Mouse (Mus musculus) kidney, embryonic 16.5 days (tissue): ENCODE measurements around the gene A130010J15Rik. TPM values are rescaled to one million over a fixed set of nuclear protein-coding genes. Genes with fewer than 3 reads are reported as not detected.

ENCODE experiments used
- ATAC-seq: fragments of 200-750 bp; cut with Nextera tagmentation; 2 replicates; pipeline ENCODE4 v1.8.0; 2017; ENCODE audit warnings: moderate TSS enrichment; ENCODE audit not compliant: low FRiP score, low TSS enrichment
- H3K27ac ChIP-seq: fragments of 300-500 bp; sonication (generic); 2 replicates; pipeline ENCODE4 v1.5.1; 2014; ENCODE audit warnings: low read length
- H3K27me3 ChIP-seq: fragments of 300-500 bp; sonication (generic); 2 replicates; pipeline ENCODE4 v1.6.1; 2014; ENCODE audit warnings: low read length, control low read depth, mixed read lengths; ENCODE audit not compliant: insufficient read depth
- H3K36me3 ChIP-seq: fragments of 300-500 bp; sonication (generic); 2 replicates; pipeline ENCODE4 v1.6.1; 2014; ENCODE audit warnings: low read length, control low read depth, mixed read lengths; ENCODE audit not compliant: insufficient read depth
- H3K4me1 ChIP-seq: fragments of 300-500 bp; sonication (generic); 2 replicates; pipeline ENCODE4 v1.6.1; 2014; ENCODE audit warnings: low read length, control low read depth, mixed read lengths; ENCODE audit not compliant: insufficient read depth
- H3K4me2 ChIP-seq: fragments of 300-500 bp; sonication (generic); replicated peaks from 2 replicates; pipeline ENCODE4 v1.6.1; 2014; ENCODE audit warnings: low read depth, low read length
- H3K4me3 ChIP-seq: fragments of 300-500 bp; sonication (generic); 2 replicates; pipeline ENCODE4 v1.5.1; 2014; ENCODE audit warnings: mild to moderate bottlenecking, low read length
- H3K9ac ChIP-seq: fragments of 300-500 bp; sonication (generic); replicated peaks from 2 replicates; pipeline ENCODE4 v1.6.1; 2014; ENCODE audit warnings: low read length
- H3K9me3 ChIP-seq: fragments of 300-500 bp; sonication (generic); 2 replicates; pipeline ENCODE4 v1.6.1; 2016; ENCODE audit warnings: low read length, control low read depth
- WGBS: fragments of 180-500 bp; shearing (Covaris S2); extraction: QIAGEN DNeasy Blood & Tissue Kit; methylation state at CpG from one replicate; pipeline ENCODE4 v1.1.7; 2014; 5-methylcytosine and 5-hydroxymethylcytosine counted together
- polyA plus RNA-seq: library from polyadenylated mRNA; unstranded; fragments of >200 nt; fragmentation: Nextera tagmentation; extraction: Ambion mirVana; gene quantifications from 2 replicates; pipeline ENCODE4 v1.2.1, GENCODE M21; 2015

Gene A130010J15Rik
- 16.1 and 17.1 TPM in 2 replicates for polyA plus RNA-seq

DNA sequence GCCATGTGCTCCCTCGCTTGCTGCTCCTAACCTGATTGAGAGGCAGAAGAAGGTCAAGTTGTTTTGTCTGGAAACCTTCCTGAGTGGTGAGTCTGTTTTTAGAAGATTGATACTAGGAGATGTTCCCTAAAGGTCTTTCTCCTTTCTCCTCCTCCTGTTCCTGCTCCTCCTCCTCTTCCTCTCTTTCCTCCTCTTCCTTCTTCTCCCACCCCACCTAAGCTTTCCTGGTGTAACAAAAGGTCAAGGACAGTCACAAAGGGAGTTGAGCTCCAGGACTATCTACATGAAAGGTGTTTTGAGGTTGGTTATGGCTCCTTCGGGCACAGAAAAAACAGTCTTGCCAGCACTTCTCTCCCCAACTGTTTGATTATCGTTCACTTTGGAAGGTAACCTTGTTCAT, at the start of gene A130010J15Rik:
A130010J15Rik (plus strand) TSS at position 301 of the 400 bp plus-strand sequence.
- 87% methylated on average over 3 of the region's 3 CpGs for WGBS
- no peaks in the 10 kb centered on the region for H3K9me3 ChIP-seq

GRCm38 (mm10) chr1:193122793-193123192, 45.1 kb upstream of the A130010J15Rik start:
- no peak overlapping the region for H3K9ac ChIP-seq
- H3K4me3 ChIP-seq = no peak overlapping the region
- H3K36me3 ChIP-seq = peaks cover 74% of the 10 kb centered on the region
- H3K27me3 ChIP-seq = no peaks in the 10 kb centered on the region
- no peaks in the 10 kb centered on the region for H3K4me1 ChIP-seq
- no peak overlapping the region for H3K4me2 ChIP-seq
- no peak overlapping the region for H3K27ac ChIP-seq
- no peak for ATAC-seq
- H3K9me3 ChIP-seq = no peaks in the 10 kb centered on the region
- 94% methylated on average over 7 of the region's 7 CpGs for WGBS

More for the DNA sequence above, at the start of gene A130010J15Rik:
- Histone ChIP-seq H3K36me3 (no peaks in the 10 kb centered on the region), H3K9ac (no peak within 1 kb of the TSS), H3K4me3 (no peak within 1 kb of the TSS), H3K27me3 (no peaks in the 10 kb centered on the region), H3K27ac (no peak within 1 kb of the TSS), H3K4me1 (peaks cover 6% of the 10 kb centered on the region; the same call in 1 of the 2 replicates), H3K4me2 (no peak within 1 kb of the TSS)
- ATAC-seq = no peak

DNA sequence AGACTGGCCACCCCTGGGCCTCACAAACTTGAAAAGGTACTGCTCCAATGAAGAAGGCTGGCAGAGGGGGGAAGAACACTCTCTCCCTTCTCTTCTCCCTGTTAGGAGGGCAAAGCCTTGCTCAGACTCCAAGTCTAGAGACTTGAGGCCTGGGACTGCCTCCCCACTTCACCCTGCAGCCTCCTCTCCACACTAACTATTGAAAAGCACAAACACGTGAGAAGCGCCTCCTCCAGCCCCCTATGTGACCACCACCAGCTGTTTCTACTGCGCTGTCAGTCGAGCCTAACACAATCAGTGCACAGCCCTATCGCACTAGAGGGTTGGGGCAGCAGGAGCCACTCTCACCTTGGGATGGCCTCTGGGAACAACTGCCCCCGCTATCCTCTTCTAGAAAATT, 44.6 kb upstream of the A130010J15Rik start:
- no peak overlapping the region for H3K4me3 ChIP-seq
- H3K36me3 ChIP-seq = peaks cover 72% of the 10 kb centered on the region
- ATAC-seq = no peak
- H3K4me1 ChIP-seq = no peaks in the 10 kb centered on the region
- H3K27ac ChIP-seq = no peak overlapping the region
- H3K27me3 ChIP-seq = no peaks in the 10 kb centered on the region
- H3K9me3 ChIP-seq = no peaks in the 10 kb centered on the region
- 95% methylated on average over 6 of the region's 6 CpGs for WGBS
- no peak overlapping the region for H3K4me2 ChIP-seq
- H3K9ac ChIP-seq = no peak overlapping the region

DNA sequence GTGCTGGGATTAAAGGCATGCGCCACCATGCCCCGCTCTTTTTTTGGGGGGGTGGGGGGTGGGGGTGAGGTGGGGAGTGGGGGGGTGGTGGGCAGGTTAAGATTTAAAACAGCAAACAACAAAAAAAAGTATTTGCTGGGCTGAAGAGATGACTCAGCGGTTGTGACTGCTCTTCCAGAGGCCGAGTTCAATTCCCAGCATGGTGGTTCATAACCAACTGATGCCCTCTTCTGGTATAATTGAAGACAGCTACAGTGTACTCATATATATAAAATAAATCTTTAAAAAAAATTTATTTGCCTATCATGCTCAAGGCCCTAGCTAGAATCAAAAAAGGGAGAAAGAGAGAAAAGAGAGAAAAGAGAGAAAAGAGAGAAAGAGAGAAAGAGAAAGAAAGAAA, 42.0 kb upstream of the A130010J15Rik start:
- H3K4me2 ChIP-seq = no peak overlapping the region
- H3K9me3 ChIP-seq = no peaks in the 10 kb centered on the region
- peaks cover 6% of the 10 kb centered on the region for H3K4me1 ChIP-seq
- H3K27me3 ChIP-seq = no peaks in the 10 kb centered on the region
- H3K4me3 ChIP-seq = no peak overlapping the region
- no peak overlapping the region for H3K27ac ChIP-seq
- 80% methylated on average over 4 of the region's 4 CpGs for WGBS
- H3K36me3 ChIP-seq = peaks cover 49% of the 10 kb centered on the region
- H3K9ac ChIP-seq = no peak overlapping the region
- ATAC-seq = no peak

DNA sequence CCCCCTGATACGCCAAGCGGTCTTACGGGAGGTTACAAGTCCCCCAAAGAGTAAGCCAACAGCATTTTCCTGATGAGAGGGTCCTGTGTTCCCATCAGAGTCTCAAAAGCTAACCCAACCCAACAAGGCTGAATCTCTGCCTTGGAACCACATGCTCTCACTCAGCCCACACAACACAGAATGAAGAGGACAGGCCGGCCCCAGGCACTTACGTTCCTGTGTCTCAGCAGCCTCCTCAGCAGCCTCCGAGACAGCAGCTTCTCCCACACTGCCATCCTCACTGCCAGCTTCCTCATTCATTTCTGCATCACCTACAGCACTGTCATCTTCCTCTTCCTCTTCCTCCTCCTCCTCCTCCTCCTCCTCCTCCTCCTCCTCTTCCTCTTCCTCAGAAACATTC, 39.8 kb upstream of the A130010J15Rik start:
- 96% methylated on average over 6 of the region's 6 CpGs for WGBS

GRCm38 (mm10) chr1:193129321-193129720, 38.5 kb upstream of the A130010J15Rik start:
- H3K9me3 ChIP-seq = no peaks in the 10 kb centered on the region
- H3K9ac ChIP-seq = peak overlapping the region; percentile 92
- ATAC-seq = no peak
- H3K4me2 ChIP-seq = peak overlapping the region; percentile 69
- H3K27ac ChIP-seq = no peak overlapping the region
- H3K36me3 ChIP-seq = peaks cover 17% of the 10 kb centered on the region
- peaks cover 6% of the 10 kb centered on the region for H3K4me1 ChIP-seq
- H3K27me3 ChIP-seq = no peaks in the 10 kb centered on the region
- peak overlapping the region; percentile 100 for H3K4me3 ChIP-seq
- 26% methylated on average over 5 of the region's 5 CpGs for WGBS

More for the DNA sequence above, 39.8 kb upstream of the A130010J15Rik start:
- H3K9me3 ChIP-seq = no peaks in the 10 kb centered on the region
- no peak overlapping the region for H3K27ac ChIP-seq
- no peak overlapping the region for H3K4me3 ChIP-seq
- H3K27me3 ChIP-seq = no peaks in the 10 kb centered on the region
- H3K36me3 ChIP-seq = peaks cover 27% of the 10 kb centered on the region
- H3K9ac ChIP-seq = no peak overlapping the region
- H3K4me2 ChIP-seq = no peak overlapping the region
- H3K4me1 ChIP-seq = peaks cover 6% of the 10 kb centered on the region
- no peak for ATAC-seq

GRCm38 (mm10) chr1:193129786-193130455, 37.9 kb upstream of the A130010J15Rik start, which contains the start of gene Diexf:
Gene Diexf (minus strand): TSS chr1:193130272.
- ATAC-seq = peak; percentile 96
- Histone ChIP-seq H3K4me2 (peak within 1 kb of the TSS; percentile 69), H3K9ac (peak within 1 kb of the TSS; percentile 92), H3K4me3 (peak within 1 kb of the TSS; percentile 100), H3K36me3 (peaks cover 17% of the 10 kb centered on the region), H3K27me3 (no peaks in the 10 kb centered on the region), H3K27ac (peak within 1 kb of the TSS; percentile 62; the same call in 1 of the 2 replicates), H3K9me3 (no peaks in the 10 kb centered on the region), H3K4me1 (peaks cover 6% of the 10 kb centered on the region)
- WGBS = under 1% methylated on average over 61 of the region's 61 CpGs

DNA sequence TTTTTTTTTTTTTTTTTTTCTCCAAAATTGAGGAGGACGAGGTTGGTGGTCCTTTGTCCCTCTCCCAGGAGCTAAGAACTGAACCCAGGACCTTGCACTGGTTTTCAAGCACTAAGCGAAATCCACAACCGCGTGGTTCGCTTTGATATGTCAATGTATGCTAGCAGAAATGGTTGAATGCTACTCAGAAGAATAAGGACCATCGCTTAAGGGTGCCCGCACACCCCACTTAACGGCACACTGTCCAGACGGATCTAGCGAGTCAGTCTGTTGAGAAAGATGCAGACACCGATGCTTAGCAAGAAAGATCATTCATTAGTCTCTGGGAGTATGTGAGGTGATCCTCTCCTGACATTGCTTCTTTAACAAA, 37.4 kb upstream of the A130010J15Rik start:
- 24% methylated on average over 11 of the region's 11 CpGs for WGBS
- peak; percentile 21 for ATAC-seq

DNA sequence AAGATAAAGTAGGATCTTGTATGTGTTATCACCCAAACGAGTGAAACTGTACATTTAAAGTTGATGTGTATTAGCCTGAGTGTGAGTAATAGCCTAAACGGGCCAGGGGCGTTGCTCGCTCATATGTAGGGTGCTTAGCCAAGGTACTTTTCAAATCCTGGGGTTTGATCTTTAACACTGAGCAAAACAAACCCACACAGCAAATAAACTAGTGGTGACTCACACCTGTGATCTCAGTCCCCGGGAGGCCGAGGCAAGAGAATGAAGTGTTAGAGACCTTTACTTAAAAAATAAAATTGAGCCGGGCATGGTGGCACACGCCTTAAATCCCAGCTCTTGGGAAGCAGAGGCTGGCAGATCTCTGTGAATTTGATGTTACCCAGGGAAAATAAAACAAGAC, 37.0 kb upstream of the A130010J15Rik start:
- no peak for ATAC-seq
- H3K27ac ChIP-seq = no peak overlapping the region

More for the DNA sequence above, 37.4 kb upstream of the A130010J15Rik start:
- no peak overlapping the region for H3K27ac ChIP-seq
- H3K4me3 ChIP-seq = peak overlapping the region; percentile 100
- peaks cover 6% of the 10 kb centered on the region for H3K4me1 ChIP-seq
- no peaks in the 10 kb centered on the region for H3K9me3 ChIP-seq
- H3K9ac ChIP-seq = peak overlapping the region; percentile 68
- H3K4me2 ChIP-seq = peak overlapping the region; percentile 61
- no peaks in the 10 kb centered on the region for H3K27me3 ChIP-seq
- H3K36me3 ChIP-seq = peaks cover 17% of the 10 kb centered on the region

GRCm38 (mm10) chr1:193131311-193131948, 36.4 kb upstream of the A130010J15Rik start:
- Histone ChIP-seq H3K4me2 (no peak overlapping the region), H3K27me3 (no peaks in the 10 kb centered on the region), H3K4me1 (peaks cover 6% of the 10 kb centered on the region), H3K9me3 (no peaks in the 10 kb centered on the region), H3K4me3 (no peak overlapping the region), H3K9ac (no peak overlapping the region), H3K36me3 (peaks cover 16% of the 10 kb centered on the region), H3K27ac (no peak overlapping the region)
- no peak for ATAC-seq
- 34% methylated on average over 6 of the region's 6 CpGs for WGBS

More for the DNA sequence above, 37.0 kb upstream of the A130010J15Rik start:
- Histone ChIP-seq H3K27me3 (no peaks in the 10 kb centered on the region), H3K9me3 (no peaks in the 10 kb centered on the region), H3K4me2 (peak overlapping the region; percentile 61), H3K9ac (0 out of 2 replicates have a peak overlapping the region, but pooled peaks have one; percentile 68), H3K4me3 (peak overlapping the region; percentile 100; the same call in 1 of the 2 replicates), H3K36me3 (peaks cover 17% of the 10 kb centered on the region), H3K4me1 (peaks cover 6% of the 10 kb centered on the region)
- WGBS = 66% methylated on average over 8 of the region's 8 CpGs
